Mouse (Mus musculus) neural tube, embryonic 12.5 days (tissue): ENCODE data around the gene Pdk1. TPM values are rescaled to one million over a fixed set of nuclear protein-coding genes. Genes with fewer than 3 reads are reported as not detected.

Experiments
- ATAC-seq: fragments of 200-750 bp; cut with Nextera tagmentation; 2 replicates; pipeline ENCODE4 v1.8.0; 2017; ENCODE audit warnings: low read depth, mild to moderate bottlenecking, moderate TSS enrichment, moderate library complexity; ENCODE audit not compliant: low FRiP score
- H3K27ac ChIP-seq: fragments of 300-500 bp; sonication (generic); 2 replicates; pipeline ENCODE4 v1.5.1; 2016
- H3K27me3 ChIP-seq: fragments of 300-500 bp; sonication (generic); replicated peaks from 2 replicates; pipeline ENCODE4 v1.6.1; 2016; ENCODE audit warnings: mild to moderate bottlenecking
- H3K36me3 ChIP-seq: fragments of 300-500 bp; sonication (generic); 2 replicates; pipeline ENCODE4 v1.6.1; 2016; ENCODE audit warnings: mild to moderate bottlenecking
- H3K4me1 ChIP-seq: fragments of 300-500 bp; sonication (generic); 2 replicates; pipeline ENCODE4 v1.6.1; 2016
- H3K4me2 ChIP-seq: fragments of 300-500 bp; sonication (generic); replicated peaks from 2 replicates; pipeline ENCODE4 v1.6.1; 2016; ENCODE audit warnings: mild to moderate bottlenecking
- H3K4me3 ChIP-seq: fragments of 300-500 bp; sonication (generic); 2 replicates; pipeline ENCODE4 v1.5.1; 2016
- H3K9ac ChIP-seq: fragments of 300-500 bp; sonication (generic); 2 replicates; pipeline ENCODE4 v1.6.1; 2016; ENCODE audit warnings: mild to moderate bottlenecking
- H3K9me3 ChIP-seq: fragments of 300-500 bp; sonication (generic); 2 replicates; pipeline ENCODE4 v1.6.1; 2016; ENCODE audit warnings: mild to moderate bottlenecking
- WGBS: fragments of 180-500 bp; shearing (Covaris S2); methylation state at CpG from one replicate; pipeline ENCODE4 v1.1.7; 2016; 5-methylcytosine and 5-hydroxymethylcytosine counted together
- polyA plus RNA-seq: library from polyadenylated mRNA; unstranded; fragments of >200 nt; fragmentation: Nextera tagmentation; extraction: Ambion mirVana; gene quantifications from 2 replicates; pipeline ENCODE4 v1.2.1, GENCODE M21; 2016

Pdk1 gene
- polyA plus RNA-seq, 1 experiment from 2014 or later = 18.2 TPM

DNA sequence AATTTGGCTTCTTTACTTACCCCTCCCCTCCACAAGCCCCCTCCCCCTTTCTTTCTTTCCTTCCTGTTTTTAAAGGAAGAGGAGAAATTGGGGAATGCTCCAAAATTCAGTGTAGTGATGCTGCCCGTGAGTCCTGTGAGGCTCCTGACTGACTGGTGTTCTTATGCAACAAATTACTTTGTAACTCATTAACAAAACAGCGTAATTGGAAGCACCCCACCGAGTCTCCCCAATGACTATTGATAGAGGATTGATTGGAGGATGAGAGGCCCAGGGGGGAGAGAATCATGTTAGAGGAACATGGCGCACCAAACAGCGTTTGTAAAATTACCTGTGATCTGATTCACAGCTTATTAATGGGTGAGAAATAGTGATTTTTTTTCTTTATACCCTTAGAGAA is 17.9 kb upstream of the Pdk1 start:
- Histone ChIP-seq H3K9me3 (no peaks in the 10 kb centered on the region), H3K4me2 (no peak overlapping the region), H3K4me3 (no peak overlapping the region), H3K27ac (no peak overlapping the region), H3K4me1 (no peaks in the 10 kb centered on the region), H3K36me3 (no peaks in the 10 kb centered on the region), H3K27me3 (no peaks in the 10 kb centered on the region), H3K9ac (no peak overlapping the region)
- 53% methylated on average over 5 of the region's 5 CpGs for WGBS
- ATAC-seq = no peak

GRCm38 (mm10) chr2:71863531-71864173 is 9.4 kb upstream of the Pdk1 start:
- 93% methylated on average over 5 of the region's 5 CpGs for WGBS
- Histone ChIP-seq H3K4me1 (no peaks in the 10 kb centered on the region), H3K27me3 (no peaks in the 10 kb centered on the region), H3K36me3 (no peaks in the 10 kb centered on the region), H3K9me3 (no peaks in the 10 kb centered on the region), H3K4me3 (no peak overlapping the region), H3K27ac (no peak overlapping the region), H3K4me2 (no peak overlapping the region), H3K9ac (no peak overlapping the region)
- no peak for ATAC-seq

DNA sequence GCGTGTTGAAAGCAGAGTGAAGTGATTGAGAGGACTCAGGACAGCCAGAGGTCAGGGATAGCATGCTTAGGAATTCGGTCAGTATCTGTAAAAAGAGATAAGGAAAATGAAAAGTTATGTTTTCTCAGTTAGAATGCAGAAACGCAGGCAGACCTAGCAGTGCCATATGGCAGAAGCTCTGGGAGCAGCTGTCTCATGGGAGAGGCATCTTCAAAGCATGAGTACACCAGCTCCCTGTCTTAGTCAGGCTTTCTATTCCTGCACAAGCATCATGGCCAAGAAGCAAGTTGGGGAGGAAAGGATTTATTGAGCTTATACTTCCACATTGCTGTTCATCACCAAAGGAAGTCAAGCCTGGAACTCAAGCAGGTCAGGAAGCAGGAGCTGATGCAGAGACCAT is 8.0 kb upstream of the Pdk1 start:
- Histone ChIP-seq H3K27me3 (no peaks in the 10 kb centered on the region), H3K9ac (no peak overlapping the region), H3K4me3 (no peak overlapping the region), H3K4me2 (no peak overlapping the region), H3K9me3 (no peaks in the 10 kb centered on the region), H3K27ac (no peak overlapping the region), H3K36me3 (no peaks in the 10 kb centered on the region), H3K4me1 (no peaks in the 10 kb centered on the region)
- 77% methylated on average over 3 of the region's 3 CpGs for whole genome bisulfite sequencing
- no peak for ATAC-seq

DNA sequence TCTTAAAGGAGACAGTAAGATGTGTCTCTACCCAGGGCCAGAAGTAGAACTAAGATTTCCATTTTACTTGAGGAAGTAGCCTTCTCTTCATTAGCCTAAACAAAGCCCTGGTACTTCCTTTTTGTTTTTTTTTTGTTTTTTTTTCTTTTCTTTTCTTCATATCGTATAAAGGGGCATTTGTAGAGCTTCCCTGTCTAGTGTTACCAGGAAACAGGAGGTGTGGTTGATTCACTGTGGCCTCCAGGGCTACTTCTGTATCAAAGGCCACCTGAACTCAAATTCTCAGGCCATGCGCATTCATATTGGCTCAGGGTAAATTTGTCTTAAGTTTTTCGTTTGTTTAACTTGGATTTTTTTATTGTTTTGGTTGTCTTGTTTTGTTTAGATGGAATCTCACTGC is 7.1 kb upstream of the Pdk1 start:
- H3K4me1 ChIP-seq = no peaks in the 10 kb centered on the region
- no peak overlapping the region for H3K9ac ChIP-seq
- no peak for ATAC-seq
- no peak overlapping the region for H3K4me3 ChIP-seq
- no peak overlapping the region for H3K27ac ChIP-seq
- no peaks in the 10 kb centered on the region for H3K9me3 ChIP-seq
- 74% methylated on average over 3 of the region's 3 CpGs for WGBS
- no peaks in the 10 kb centered on the region for H3K27me3 ChIP-seq
- H3K36me3 ChIP-seq = no peaks in the 10 kb centered on the region
- no peak overlapping the region for H3K4me2 ChIP-seq

GRCm38 (mm10) chr2:71866565-71866964 is 6.5 kb upstream of the Pdk1 start:
- Histone ChIP-seq H3K4me2 (no peak overlapping the region), H3K36me3 (no peaks in the 10 kb centered on the region), H3K27me3 (no peaks in the 10 kb centered on the region), H3K9ac (no peak overlapping the region), H3K9me3 (no peaks in the 10 kb centered on the region), H3K4me1 (no peaks in the 10 kb centered on the region), H3K4me3 (no peak overlapping the region), H3K27ac (no peak overlapping the region)
- ATAC-seq = no peak
- 52% methylated on average over 1 of the region's 1 CpGs for WGBS

DNA sequence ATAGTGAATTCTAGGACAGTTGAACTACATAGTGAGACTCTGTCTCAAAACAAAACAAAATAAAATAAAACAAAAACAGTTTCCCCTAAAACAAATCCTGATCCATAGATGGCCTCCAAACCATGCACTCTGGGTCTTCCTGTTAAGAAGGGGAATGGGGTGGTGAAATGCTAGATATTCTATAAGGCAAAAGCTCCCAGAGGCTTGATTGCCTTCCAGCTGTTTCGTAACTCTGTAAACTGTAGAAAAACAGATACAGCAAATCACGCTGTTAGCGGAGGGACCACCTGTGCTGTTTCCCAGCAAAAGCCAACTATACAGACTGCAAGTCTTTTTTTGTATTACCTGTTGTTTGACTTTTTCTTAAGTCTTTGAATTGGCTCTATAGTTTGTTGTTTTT is 6.0 kb upstream of the Pdk1 start:
- ATAC-seq = no peak
- H3K36me3 ChIP-seq = no peaks in the 10 kb centered on the region
- no peak overlapping the region for H3K4me2 ChIP-seq
- H3K27ac ChIP-seq = no peak overlapping the region
- no peak overlapping the region for H3K4me3 ChIP-seq
- H3K9me3 ChIP-seq = no peaks in the 10 kb centered on the region
- WGBS = 82% methylated on average over 3 of the region's 3 CpGs
- no peaks in the 10 kb centered on the region for H3K4me1 ChIP-seq
- no peaks in the 10 kb centered on the region for H3K27me3 ChIP-seq
- H3K9ac ChIP-seq = no peak overlapping the region

DNA sequence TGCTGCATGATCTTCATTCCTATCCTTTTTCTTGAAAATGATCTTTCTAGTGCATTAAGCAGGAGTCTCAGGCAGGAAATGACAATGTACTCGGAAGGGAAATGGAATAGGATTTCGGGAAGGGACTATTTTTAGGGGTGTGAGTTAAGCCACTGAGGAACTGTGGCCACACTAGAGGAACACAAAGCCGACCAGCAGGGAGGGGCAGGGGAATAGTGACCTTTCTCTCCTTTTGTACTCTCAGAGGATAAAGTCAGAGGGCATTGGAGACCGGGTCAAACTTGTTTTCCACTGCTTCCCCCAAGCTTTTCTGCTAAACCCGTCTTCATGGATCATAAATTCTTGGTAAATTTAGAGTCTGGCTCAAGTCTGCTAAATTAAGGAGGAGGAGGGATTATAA is 5.5 kb upstream of the Pdk1 start:
- H3K27me3 ChIP-seq = no peaks in the 10 kb centered on the region
- H3K4me1 ChIP-seq = no peaks in the 10 kb centered on the region
- no peaks in the 10 kb centered on the region for H3K36me3 ChIP-seq
- no peak overlapping the region for H3K4me3 ChIP-seq
- ATAC-seq = no peak
- no peak overlapping the region for H3K4me2 ChIP-seq
- H3K9ac ChIP-seq = no peak overlapping the region
- no peak overlapping the region for H3K27ac ChIP-seq
- WGBS = 12% methylated on average over 5 of the region's 5 CpGs
- no peaks in the 10 kb centered on the region for H3K9me3 ChIP-seq

DNA sequence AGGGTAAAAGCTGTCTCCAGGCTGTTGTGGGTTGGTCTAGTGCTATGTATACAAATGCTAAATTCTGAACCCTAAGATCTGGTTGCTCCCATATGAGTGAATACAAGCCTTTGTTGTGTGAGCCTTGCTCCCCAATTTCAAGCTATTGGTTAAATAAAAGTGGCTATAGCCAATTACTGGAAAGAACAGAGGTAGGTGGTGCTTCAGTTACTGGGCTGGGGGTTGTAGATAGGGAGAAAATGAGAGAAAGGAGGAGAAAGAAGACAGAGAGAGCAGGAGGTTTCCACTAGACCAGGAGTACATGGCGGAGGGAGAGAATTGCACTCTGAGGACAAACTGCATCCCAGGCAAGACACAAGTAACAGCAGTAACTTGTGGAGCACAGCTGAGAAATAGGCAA is 4.8 kb upstream of the Pdk1 start:
- H3K4me2 ChIP-seq = no peak overlapping the region
- H3K9me3 ChIP-seq = no peaks in the 10 kb centered on the region
- no peaks in the 10 kb centered on the region for H3K27me3 ChIP-seq
- H3K9ac ChIP-seq = no peak overlapping the region
- H3K4me3 ChIP-seq = no peak overlapping the region
- H3K4me1 ChIP-seq = no peaks in the 10 kb centered on the region
- ATAC-seq = no peak
- H3K36me3 ChIP-seq = no peaks in the 10 kb centered on the region
- 94% methylated on average over 1 of the region's 1 CpGs for WGBS
- no peak overlapping the region for H3K27ac ChIP-seq

- H3K4me3 ChIP-seq = no peak overlapping the region
- 79% methylated on average over 10 of the region's 10 CpGs for WGBS
Measured at GRCm38 (mm10) chr2:71872141-71872540, 883 bp upstream of the Pdk1 start.

GRCm38 (mm10) chr2:71873474-71874322 is 674 bp downstream of the Pdk1 start:
- 3% methylated on average over 51 of the region's 51 CpGs for WGBS
- H3K4me2 ChIP-seq = peak overlapping the region; percentile 92
- H3K4me3 ChIP-seq = peak overlapping the region; percentile 81
- H3K9me3 ChIP-seq = no peaks in the 10 kb centered on the region
- H3K4me1 ChIP-seq = peaks cover 4% of the 10 kb centered on the region
- peak overlapping the region; percentile 67 for H3K9ac ChIP-seq
- H3K36me3 ChIP-seq = no peaks in the 10 kb centered on the region
- 0 out of 2 replicates have a peak, but pooled peaks cover 5% of the 10 kb centered on the region for H3K27me3 ChIP-seq
- peak; percentile 68 for ATAC-seq
- 0 out of 2 replicates have a peak overlapping the region, but pooled peaks have one; percentile 20 for H3K27ac ChIP-seq

More at GRCm38 (mm10) chr2:71872141-71872540, 883 bp upstream of the Pdk1 start:
- Histone ChIP-seq H3K4me2 (peak overlapping the region; percentile 92), H3K4me1 (peaks cover 4% of the 10 kb centered on the region), H3K36me3 (no peaks in the 10 kb centered on the region), H3K9me3 (no peaks in the 10 kb centered on the region), H3K27me3 (0 out of 2 replicates have a peak, but pooled peaks cover 5% of the 10 kb centered on the region), H3K9ac (no peak overlapping the region), H3K27ac (no peak overlapping the region)
- ATAC-seq = 0 out of 2 replicates have a peak, but pooled peaks have one; percentile 12

- Histone ChIP-seq H3K9me3 (no peaks in the 10 kb centered on the region), H3K4me1 (peaks cover 4% of the 10 kb centered on the region), H3K9ac (no peak overlapping the region), H3K36me3 (no peaks in the 10 kb centered on the region), H3K4me3 (no peak overlapping the region), H3K27ac (no peak overlapping the region), H3K4me2 (no peak overlapping the region), H3K27me3 (0 out of 2 replicates have a peak, but pooled peaks cover 5% of the 10 kb centered on the region)
- no peak for ATAC-seq
- 81% methylated on average over 2 of the region's 2 CpGs for WGBS
Measured at GRCm38 (mm10) chr2:71874422-71874821, 1.4 kb downstream of the Pdk1 start.

DNA sequence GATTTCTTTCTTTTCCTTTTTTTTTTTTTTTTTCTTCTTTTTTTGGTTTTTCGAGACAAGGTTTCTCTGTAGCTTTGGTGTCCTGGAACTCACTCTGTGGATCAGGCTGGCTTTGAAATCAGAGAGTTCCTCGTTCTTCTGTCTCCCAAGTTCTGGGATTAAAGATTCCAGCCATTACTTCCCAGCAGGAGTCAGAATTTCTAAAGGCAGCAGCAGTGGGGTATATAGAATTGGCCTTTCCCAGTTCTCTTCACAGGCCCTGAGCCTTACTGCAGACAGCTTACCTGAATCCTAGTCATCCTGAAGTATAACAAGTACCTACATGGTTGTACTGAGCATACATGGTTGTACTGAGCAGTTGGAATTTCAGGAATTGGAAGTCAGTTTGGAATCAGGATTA is 1.8 kb downstream of the Pdk1 start:
- no peak overlapping the region for H3K9ac ChIP-seq
- no peak overlapping the region for H3K4me2 ChIP-seq
- no peak for ATAC-seq
- H3K27me3 ChIP-seq = 0 out of 2 replicates have a peak, but pooled peaks cover 5% of the 10 kb centered on the region
- 49% methylated on average over 2 of the region's 2 CpGs for WGBS
- peaks cover 4% of the 10 kb centered on the region for H3K4me1 ChIP-seq
- no peaks in the 10 kb centered on the region for H3K9me3 ChIP-seq
- H3K27ac ChIP-seq = no peak overlapping the region
- no peak overlapping the region for H3K4me3 ChIP-seq
- H3K36me3 ChIP-seq = no peaks in the 10 kb centered on the region
